Mouse (Mus musculus) retina, postnatal 1 day (tissue): ENCODE results near the gene Panx2.

ENCODE experiments used
- DNase-seq: peaks from one replicate; pipeline ENCODE4 v3.0.0-alpha.2; 2012

Panx2 gene

DNA sequence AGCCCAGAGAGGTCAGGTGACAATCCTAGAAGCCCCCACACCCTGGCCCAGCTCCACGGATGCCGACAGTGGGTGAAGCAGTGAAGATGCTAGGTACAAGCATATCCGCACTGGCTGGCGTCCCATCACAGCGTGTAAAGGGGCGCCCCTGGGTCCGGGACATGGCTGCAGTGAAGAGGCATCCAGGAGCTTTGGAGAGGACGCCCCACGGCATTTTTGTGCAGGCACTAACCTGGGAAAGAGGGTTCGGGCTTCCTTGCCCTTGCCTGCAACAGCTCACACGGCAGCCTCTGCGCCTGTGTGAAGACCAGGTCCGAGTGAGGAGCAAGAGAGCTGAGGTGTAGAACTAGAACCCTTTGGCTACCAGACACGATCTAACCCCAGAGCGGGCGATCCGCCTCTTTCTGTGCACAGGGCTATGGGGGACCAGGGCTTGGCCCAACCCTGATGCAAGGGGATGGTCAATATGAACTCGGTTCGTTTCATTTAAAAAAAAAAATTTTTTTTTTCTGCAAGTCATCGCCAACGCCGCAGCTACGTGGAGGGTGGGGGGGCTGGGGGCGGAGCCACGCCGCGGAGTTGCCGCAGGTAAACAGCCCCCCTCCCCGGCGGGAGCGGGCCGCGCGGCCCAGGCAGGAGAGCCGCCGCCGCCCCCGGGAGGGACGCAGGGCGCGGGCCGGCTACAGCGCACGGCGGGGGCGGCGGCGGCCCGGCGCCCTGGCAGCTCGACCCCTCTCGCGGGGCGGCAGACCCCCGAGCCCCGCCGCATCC lies at the start of gene Panx2:
Gene Panx2, plus strand, starts transcription at position 574 of the 771 bp plus-strand sequence.
- peak; percentile 39 for DNase-seq

DNA sequence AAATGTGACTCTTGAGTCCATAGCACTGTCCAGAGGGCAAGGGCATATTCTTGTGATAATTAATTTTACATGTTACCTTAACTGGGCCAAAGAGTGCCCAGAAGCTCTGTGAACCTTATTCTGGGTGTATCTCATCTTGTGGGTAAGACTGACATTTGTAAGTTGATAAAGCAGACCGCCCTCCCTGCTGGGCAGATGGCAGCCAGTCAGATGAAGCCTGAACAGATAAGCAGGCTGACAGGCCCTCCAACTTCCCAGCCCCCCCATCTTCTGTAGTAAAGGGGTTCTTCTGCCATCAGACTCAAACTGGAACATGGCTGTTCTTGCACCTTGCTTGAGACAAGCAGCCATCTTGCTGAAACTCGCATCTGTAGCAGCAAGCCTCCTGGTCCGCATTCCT lies 42.8 kb upstream of the Panx2 start:
- no peak for DNase-seq

DNA sequence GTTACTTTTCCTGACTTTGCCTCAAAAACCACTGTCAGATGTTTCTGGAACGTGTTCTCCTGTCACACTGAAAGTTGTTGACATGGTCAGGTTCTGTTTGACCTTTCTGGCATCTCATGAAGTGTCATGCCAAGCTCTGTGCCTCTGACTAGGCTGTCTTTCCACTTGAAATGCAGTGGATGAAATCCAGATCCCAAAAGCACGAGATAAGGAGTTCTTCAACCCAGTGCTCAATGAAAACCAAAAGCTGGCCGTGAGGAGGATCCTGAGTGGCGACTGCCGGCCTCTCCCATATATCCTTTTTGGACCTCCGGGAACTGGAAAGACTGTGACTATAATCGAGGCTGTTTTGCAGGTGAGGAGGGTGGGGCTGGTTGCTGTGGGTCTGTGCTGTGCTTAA lies 39.4 kb upstream of the Panx2 start:
- no peak for DNase-seq

DNA sequence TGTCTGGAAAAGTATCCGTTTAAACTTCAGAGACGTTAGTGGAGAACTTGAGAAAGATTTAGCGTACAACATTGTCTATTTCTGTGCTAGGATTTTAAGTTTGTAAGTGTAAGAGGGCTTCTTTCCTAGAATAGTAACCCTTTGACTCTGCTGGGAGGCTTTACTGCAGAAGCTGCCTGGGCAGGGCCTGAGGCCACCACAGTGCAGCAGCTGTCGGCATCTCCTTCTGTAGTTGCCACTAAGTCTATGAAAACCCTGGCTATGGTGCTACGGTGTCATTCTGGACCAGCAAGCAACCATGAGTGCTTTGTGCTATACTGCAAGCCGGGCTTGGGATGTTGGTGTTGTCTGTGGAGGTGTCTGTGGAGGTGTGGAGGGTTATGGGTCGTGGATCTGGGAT lies 39.0 kb upstream of the Panx2 start:
- no peak for DNase-seq

DNA sequence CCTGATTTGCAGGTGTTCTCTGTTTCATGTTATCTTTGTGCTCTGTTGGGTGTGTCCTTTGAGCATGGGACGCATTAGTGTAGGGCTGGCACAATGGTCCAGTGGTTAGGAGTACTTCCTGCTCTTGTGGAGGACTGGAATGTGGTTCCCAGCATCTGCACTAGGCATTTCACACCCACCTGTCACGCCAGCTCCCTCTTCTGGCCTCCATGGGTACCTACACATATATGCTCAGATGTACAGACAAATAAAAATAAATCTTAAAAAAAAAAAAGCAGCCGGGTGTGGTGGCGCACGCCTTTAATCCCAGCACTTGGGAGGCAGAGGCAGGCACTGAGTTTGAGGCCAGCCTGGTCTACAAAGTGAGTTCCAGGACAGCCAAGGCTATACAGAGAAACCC lies 15.2 kb upstream of the Panx2 start:
- DNase-seq: no peak

DNA sequence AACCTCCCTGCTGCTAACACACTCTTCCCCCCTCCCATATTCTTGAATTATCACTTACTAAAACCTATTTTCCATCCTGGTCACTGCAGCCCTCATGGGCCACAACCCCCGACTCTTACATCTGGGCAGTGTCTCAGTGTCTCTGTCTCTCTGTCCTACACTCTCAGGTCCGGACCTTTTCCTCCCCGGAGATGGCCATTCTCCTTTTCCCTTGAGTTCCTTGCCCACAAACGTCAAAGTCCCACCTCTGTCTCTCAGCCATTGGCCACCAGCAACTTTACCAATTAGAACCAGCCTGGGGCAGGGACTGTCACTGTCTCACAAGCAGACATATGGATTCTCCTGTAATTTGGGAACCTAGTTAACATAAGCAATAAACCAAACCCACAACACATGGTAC lies 13.2 kb upstream of the Panx2 start:
- no peak for DNase-seq

DNA sequence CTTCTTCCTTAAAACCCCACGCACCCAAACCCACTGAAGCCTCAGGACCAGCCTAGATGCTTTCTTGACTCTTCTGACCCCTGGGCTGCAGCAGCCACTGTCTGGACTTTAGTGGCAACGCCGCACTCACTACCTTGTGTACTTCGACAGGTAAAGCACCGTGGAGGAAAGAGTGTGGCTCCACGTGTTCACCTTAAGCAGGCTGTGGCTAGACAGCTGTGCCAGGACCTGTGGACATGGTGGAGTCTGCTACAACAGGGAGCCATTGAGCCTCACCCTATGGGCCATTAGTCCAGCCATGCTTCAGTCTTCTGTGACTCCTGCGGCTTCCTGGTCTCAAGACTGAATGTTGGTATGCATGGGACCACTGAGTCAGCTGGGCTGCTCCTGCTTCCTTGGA lies 4.9 kb upstream of the Panx2 start:
- DNase-seq: no peak

DNA sequence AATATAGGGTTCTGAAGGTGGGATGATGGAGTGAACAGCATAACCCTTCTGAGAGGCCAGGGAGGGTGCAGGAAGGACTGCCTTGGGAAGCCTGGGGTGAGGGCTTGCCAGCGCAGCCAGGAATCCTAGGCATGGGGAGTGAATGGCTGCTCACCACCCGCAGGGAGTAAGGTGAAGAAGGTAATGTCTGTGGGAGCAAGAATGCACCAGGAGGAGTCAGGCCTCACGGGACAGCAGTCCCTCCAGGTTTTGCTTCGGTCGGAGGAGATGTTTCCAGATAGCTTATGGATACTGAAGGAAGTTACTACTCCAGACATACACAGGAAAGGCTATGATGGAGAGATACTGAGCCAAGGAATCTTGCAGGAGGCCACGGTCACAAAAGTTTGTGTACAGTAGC lies 798 bp upstream of the Panx2 start:
- DNase-seq: no peak

DNA sequence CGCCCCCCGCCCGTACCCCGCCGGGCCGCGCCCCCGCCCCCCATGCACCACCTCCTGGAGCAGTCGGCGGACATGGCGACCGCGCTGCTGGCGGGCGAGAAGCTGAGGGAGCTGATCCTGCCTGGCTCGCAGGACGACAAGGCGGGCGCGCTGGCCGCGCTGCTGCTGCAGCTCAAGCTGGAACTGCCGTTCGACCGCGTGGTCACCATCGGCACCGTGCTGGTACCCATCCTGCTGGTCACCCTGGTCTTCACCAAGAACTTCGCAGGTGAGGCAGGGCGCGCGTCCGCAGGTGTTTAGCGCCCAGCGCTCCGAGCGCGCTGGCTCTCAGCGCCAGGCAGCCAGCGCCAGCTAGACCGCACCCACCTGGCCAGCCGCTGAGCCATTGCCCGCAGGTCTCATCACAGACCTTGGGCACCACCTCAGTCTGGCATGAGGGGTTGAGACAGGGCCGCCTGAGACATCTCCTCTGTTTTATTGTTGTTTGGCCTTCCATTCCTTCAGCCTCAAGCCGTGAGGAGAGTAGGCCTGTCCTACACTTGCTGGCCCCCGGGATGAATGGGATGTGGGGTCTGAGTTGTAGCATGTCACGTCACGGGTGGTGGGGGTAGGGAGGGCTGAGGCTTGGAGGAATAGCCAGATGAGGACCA lies 623 bp downstream of the Panx2 start:
- DNase-seq: peak; percentile 65

DNA sequence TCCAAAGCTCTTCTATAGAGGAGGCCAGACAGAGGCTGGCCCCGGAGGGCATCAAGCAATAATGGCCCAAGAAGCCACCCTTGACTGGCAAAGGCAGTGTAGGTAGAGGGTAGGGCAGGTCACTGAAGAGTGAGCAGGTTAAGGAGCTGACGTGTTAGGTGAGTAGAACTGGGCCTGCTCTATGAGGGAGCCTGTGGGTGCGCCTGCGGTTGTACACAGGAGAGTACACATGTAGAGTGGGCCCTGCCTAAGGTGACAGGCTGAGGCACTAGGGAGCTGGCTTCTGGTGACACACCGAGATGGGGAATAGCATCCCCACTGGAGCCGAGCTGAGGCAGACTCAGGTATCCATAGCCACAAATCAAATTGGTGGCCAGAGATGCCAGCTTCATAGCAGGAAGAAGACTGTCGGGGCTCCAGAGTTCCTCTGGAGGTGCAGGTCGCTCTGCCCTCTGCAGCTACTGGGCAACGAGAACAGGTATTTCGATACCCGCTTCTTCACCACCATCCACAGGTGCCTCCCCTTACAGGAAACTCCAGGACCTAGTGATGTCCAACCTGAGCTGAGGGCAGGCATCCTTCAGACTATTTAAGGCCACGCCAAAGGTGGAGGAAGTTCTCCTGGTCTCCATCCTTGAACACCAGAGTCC lies 1.4 kb downstream of the Panx2 start:
- no peak for DNase-seq

DNA sequence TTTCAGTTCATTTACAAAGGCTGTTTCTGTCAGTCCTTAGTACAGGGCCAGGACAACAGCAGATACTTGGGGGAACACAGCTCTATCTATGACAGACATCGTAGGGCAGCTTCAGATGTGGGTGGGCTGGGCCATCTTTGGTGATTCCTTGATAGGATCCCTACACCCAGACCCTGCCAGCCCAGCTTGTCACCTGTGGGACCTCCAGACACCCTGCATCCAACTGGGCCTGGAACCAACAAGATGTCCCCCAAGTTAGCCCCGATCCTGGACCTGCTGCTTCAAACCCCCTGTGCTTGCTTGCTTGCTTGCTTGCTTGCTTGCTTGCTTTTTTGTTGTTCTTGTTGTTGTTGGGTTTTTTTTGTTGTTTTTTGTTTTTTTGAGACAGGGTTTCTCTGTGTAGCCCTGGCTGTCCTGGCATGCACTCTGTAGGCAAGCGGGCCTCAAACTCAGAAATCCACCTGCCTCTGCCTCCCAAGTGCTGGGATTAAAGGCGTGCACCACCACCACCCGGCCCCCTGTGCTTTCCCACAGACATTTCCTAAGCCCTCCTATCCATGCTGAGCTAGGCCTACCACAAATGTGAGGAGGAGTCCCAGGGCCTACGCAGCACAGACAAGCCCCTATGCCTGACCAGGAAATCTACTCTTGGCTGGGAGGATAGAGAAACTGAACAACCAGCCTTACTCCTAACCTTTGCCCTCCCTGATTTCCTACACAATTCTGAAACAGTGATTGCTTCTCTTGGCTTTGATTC lies 2.4 kb downstream of the Panx2 start:
- no peak for DNase-seq

DNA sequence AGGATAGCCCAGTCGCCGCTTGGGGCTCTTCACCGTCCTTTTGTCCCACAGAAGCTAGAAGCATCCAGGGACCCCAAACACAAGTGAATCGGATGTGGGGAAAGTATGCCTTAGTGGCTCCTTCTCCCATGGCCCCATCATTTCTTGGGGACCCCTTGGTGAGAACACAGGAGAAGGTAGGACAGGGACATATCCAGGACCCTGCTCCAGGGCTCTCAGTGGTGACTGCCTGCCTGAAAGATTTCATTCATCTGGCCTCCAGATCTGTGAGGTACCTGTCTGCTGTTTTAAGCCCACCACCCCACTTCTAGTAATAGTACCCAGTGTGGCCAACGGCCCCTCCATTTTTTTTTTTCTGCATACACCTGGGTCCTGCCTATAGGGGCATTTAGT lies 3.0 kb downstream of the Panx2 start:
- DNase-seq: no peak

DNA sequence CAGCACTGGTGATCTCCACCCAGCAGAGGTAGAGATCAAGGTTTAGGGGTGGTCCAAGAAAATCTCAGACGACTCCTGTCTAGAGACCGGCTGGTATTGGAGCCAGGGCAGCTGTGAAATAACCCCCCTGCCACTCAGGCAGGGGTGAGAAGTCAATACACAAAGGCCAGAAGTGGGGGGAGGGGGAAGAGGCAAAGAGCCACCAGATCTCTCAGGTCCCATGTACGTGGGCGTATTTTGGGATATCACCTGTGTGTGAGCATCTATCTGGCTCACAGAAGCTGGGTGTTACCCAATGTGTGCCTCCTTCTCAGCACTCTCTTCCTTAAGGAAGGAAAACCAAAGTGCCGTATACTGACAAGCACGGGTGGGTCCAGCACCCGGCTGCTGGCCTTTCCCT lies 3.5 kb downstream of the Panx2 start:
- DNase-seq: no peak

DNA sequence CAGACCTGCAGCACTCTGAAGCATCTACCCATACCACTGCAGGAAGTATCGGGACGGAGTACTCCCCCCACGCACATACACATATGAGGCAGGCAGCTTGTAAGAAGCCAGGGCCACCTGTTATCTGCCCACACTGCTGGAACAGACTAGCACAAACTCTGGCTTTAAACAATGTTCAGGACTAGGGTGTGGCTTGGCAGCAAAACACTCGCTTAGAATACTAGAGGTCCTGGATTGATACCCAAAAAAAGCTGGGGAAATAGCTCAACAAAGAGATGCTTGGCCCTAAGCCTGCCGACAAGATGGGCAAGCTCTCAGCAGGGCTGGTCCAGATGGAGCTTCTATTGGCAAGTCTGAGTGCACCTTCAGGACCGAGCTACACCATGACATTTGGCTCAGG lies 4.0 kb downstream of the Panx2 start:
- no peak for DNase-seq

DNA sequence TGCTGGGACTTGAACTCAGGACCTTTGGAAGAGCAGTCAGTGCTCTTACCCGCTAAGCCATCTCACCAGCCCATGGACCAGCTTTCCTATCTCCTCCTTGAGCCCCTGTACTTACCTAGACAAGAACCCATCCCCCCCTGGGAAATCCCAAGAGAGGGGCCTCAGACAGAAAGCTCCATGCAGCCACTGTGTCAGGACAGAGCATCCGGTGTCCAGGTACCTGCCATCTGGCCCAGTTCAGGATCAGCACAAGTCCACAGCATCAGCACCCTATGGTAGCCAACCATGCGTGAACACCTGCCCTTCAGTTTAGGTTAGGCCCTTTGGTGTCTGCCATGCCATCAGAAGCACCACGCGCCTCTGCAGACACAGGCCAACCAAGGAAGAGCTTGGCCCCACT lies 5.4 kb downstream of the Panx2 start:
- no peak for DNase-seq

DNA sequence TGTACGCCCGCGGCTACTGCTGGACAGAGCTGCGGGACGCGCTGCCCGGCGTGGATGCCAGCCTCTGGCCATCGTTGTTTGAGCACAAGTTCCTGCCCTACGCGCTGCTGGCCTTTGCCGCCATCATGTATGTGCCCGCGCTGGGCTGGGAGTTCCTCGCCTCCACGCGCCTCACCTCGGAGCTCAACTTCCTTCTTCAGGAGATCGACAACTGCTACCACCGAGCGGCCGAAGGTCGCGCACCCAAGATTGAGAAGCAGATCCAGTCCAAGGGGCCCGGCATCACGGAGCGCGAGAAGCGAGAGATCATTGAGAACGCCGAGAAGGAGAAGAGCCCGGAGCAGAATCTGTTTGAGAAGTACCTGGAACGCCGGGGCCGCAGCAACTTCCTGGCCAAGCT lies 8.1 kb downstream of the Panx2 start:
- no peak for DNase-seq

DNA sequence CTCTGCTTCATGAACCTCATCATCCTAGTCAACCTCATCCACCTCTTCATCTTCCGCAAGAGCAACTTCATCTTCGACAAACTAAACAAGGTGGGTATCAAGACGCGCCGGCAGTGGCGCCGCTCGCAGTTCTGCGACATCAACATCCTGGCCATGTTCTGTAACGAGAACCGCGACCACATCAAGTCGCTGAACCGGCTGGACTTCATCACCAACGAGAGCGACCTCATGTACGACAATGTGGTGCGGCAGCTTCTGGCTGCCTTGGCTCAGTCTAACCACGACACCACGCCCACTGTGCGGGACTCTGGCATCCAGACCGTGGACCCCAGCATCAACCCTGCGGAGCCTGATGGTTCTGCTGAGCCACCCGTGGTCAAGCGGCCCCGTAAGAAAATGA lies 8.7 kb downstream of the Panx2 start:
- no peak for DNase-seq

DNA sequence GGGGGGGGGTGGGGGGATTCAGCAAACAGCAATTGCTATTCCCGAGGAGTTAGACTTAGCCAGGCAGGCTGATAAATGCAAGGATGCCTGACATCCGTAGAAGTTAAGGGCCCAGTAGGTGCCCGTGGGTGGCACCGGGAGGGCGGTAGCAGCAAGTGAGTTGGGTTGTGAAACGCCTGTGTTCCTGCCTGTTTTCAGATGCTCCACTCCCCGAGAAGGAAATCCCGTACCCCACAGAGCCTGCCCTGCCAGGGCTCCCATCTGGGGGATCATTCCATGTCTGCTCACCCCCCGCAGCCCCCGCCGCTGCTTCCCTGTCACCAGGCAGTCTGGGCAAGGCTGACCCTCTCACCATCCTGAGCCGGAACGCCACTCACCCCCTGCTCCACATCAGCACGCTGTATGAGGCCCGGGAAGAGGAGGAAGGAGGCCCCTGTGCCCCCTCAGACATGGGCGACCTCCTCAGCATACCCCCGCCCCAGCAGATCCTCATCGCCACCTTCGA lies 9.9 kb downstream of the Panx2 start:
- no peak for DNase-seq

DNA sequence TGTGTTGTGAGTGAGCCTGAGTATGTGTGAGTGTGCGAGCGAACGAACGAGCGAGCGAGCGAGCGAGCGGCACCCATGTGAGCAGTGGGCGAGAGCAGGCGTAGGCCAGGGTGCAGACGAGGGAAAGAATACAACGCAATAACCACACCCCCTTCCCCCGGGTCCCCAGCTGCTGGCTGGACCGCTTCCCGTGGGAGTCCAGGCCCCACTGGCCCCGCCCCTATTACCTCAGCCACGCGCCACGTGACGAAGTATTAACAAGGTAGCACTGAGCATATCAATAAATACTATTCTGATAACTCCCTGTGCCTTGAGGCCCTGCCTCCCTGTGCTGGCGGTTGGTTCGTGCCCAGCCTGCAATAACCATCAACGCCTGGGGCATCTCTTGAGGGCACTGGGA lies 11.1 kb downstream of the Panx2 start:
- DNase-seq: no peak

DNA sequence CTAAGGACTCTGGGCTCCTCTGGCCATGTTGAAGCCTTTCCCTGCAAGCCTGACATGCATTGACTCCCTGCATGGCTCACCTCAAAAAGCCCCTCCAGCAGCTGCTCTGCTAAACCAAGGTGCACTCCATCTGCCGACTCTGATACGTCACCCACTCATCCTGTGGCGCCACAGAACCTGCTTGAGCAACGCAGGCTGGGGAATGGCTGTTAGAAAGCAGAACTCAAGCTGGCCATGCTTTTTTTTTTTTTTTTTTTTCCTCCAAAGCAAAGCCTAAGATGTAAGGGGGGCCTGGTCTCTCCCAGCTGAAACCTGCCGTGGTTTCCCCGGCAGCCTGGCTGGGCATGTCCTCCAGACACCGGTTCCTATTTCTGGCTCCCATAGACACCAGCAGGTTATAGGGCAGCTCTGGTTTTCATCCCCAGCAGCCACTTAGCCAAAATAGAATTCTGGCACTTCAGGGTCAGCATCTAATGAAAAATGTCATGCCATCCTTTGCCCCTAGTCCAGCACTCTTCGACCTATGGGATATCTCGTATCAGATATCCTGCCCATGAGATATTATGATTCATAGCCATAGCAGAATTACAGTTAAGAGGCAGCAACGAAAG lies 14.6 kb downstream of the Panx2 start:
- no peak for DNase-seq

DNA sequence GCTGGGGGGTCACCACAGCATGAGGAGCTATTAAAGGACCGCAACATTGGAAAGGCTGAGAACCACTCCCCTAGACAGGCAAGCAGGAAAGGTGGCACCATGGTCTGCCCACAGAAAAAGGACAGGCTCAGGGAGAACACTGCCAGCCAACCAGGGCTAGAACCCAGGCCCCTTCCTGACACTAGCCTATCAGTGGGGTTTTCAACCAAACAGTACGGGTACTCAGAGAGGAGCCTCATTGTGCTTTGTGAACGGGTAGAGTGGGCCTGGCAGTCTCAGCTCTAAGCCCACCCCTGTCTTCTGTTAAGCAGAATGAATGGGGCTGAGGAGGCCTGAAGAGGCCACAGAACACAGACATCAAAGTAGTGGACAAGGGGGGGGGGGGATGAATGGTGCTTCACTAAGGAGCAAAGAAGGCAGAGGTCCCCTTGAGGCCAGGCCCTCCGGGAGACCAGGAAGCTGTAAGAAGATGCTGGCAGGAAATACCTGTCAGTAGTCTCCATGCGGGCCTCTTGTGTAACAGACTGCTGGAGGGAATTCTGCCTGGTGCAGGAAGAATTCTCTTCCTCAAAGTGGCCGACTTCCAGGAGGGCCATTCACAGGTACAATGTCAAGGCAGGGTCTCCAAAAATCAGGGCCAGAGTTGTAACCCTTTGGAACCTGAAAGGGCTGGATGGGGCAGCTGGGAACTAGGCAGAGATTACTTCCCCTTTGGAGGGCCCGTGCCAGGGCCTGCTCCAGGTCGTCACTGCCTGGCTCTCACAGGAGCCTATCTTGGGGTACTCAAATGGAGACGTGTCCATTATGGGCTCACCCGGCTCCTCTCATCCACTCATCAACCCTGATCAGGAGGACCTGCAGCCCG lies 15.3 kb downstream of the Panx2 start, which contains the start of gene Trabd:
Gene Trabd, plus strand, starts transcription at position 512 of the 865 bp plus-strand sequence.
- DNase-seq: no peak
